32 mouse cellular contexts compared by ENCODE assay signal in genomic region chr2:69393947-69394346, GRCm38 (mm10). TPM values are rescaled to one million over a fixed set of nuclear protein-coding genes. Genes with fewer than 3 reads are reported as not detected.
DNase-seq lines count a peak whose midpoint lies in the region; ATAC-seq and TF ChIP-seq lines count a peak whose summit lies in the region.
"Had no signal": no experiment of that assay in that cellular context is flagged by ENCODE, and none has a peak within 500 bp of the region (broad histone marks: within the 10 kb centered on the region; RNA-seq: fewer than 3 reads in every experiment).

No protein-coding gene starts in this region.

- ATAC-seq in monocyte, adult 5-6 weeks (replicated peaks; ENCODE audit: insufficient number of reproducible peaks, low FRiP score, low TSS enrichment, poor library complexity, severe bottlenecking) = 0 out of 2 replicates have a peak, but pooled peaks have one; percentile 56
- ATAC-seq in stomach, postnatal 0 days (ENCODE audit: low FRiP score, low TSS enrichment) = no peak
- ATAC-seq: forebrain, embryonic 13.5 days; forebrain, embryonic 16.5 days; hindbrain, embryonic 16.5 days; Patski had no signal

- H3K4me1 ChIP-seq in stomach, postnatal 0 days (replicated peaks; ENCODE audit: control insufficient read depth, insufficient read depth) = no peaks in the 10 kb centered on the region
- H3K4me1 ChIP-seq: forebrain, embryonic 10.5 days; forebrain, embryonic 13.5 days; hindbrain, embryonic 10.5 days; hindbrain, embryonic 13.5 days had no signal

- intact Hi-C loops in left cerebral cortex, postnatal 10 days (cut with DNase I) = no loop called here

- H3K4me3 ChIP-seq in macrophage (ENCODE audit: inconsistent target) = no peak overlapping the region
- no peak overlapping the region for H3K4me3 ChIP-seq in stomach, postnatal 0 days (ENCODE audit: low read depth, low read length)
- H3K4me3 ChIP-seq: forebrain, embryonic 10.5 days; forebrain, embryonic 13.5 days; hindbrain, embryonic 10.5 days; hindbrain, embryonic 13.5 days had no signal

- no peaks in the 10 kb centered on the region for H3K27me3 ChIP-seq in stomach, postnatal 0 days (ENCODE audit: control insufficient read depth, insufficient read depth, low read length)
- H3K27me3 ChIP-seq: forebrain, embryonic 13.5 days; hindbrain, embryonic 13.5 days; Patski had no signal

- 33% methylated on average over 2 of the region's 2 CpGs for WGBS in macrophage (ENCODE audit: missing documents)
- 87% methylated on average over 2 of the region's 2 CpGs for WGBS in stomach, postnatal 0 days

- peak overlapping the region; percentile 40 for H3K27ac ChIP-seq in macrophage
- no peak overlapping the region for H3K27ac ChIP-seq in stomach, postnatal 0 days (replicated peaks)
- H3K27ac ChIP-seq: forebrain, embryonic 10.5 days; forebrain, embryonic 13.5 days; hindbrain, embryonic 10.5 days; hindbrain, embryonic 13.5 days had no signal

- TF ChIP-seq EP300 in stomach, postnatal 0 days (optimal IDR thresholded peaks at IDR 0.05) = no peak

- peak; percentile 52 for DNase-seq in lung, postnatal 36 days
- DNase-seq in lung, postnatal 10 days = no peak
- DNase-seq in left cerebral cortex, postnatal 10 days (ENCODE audit: extremely low spot score in 1 of 2, low spot score in 2 of 2) = no peak
- no peak for DNase-seq in stomach, postnatal 0 days (ENCODE audit: low spot score)
- no peak for DNase-seq in thymus, postnatal 14 days
- DNase-seq: adrenal gland, postnatal 10 days; adrenal gland, postnatal 36 days; cerebellum, adult 11 months; cerebellum, adult 2 months; cerebellum, adult 9-11 months; cerebellum, postnatal 25 days; gastrocnemius, postnatal 10 days; gastrocnemius, postnatal 36 days; heart, adult 11 months had no signal

- H3K9me3 ChIP-seq in stomach, postnatal 0 days (ENCODE audit: control insufficient read depth, low read length) = no peaks in the 10 kb centered on the region
- H3K9me3 ChIP-seq: forebrain, embryonic 10.5 days; forebrain, embryonic 13.5 days; hindbrain, embryonic 10.5 days; hindbrain, embryonic 13.5 days had no signal

- TF ChIP-seq CTCF in stomach, postnatal 0 days (IDR thresholded peaks at IDR 0.05; ENCODE audit: low read depth) = no peak

- no peaks in the 10 kb centered on the region for H3K79me2 ChIP-seq in macrophage (ENCODE audit: inconsistent target)

- no peak overlapping the region for H3K4me2 ChIP-seq in stomach, postnatal 0 days (replicated peaks; ENCODE audit: low read depth)
- H3K4me2 ChIP-seq: forebrain, embryonic 13.5 days; heart, embryonic 11.5 days; hindbrain, embryonic 13.5 days had no signal

- no peaks in the 10 kb centered on the region for H3K36me3 ChIP-seq in macrophage (ENCODE audit: inconsistent target)
- no peaks in the 10 kb centered on the region for H3K36me3 ChIP-seq in stomach, postnatal 0 days (ENCODE audit: control insufficient read depth, insufficient read depth, low read length)
- H3K36me3 ChIP-seq: forebrain, embryonic 10.5 days; hindbrain, embryonic 10.5 days; hindbrain, embryonic 13.5 days had no signal

- no peak overlapping the region for H3K9ac ChIP-seq in stomach, postnatal 0 days (ENCODE audit: low read length)
- H3K9ac ChIP-seq: forebrain, embryonic 13.5 days; hindbrain, embryonic 13.5 days had no signal

RNA-seq across cellular contexts. Expression of gene Dhrs9, which starts 13.7 kb away (rescaled TPM):
- total RNA-seq in macrophage (2018; cell fraction: chromatin; rRNA removed) = 10 to 100 TPM in 1 of 26 experiments, 1 to 10 TPM in 20, under 1 TPM in 5; 0.31 to 11.1 (median 2.3) TPM
- total RNA-seq in macrophage (2018; cell fraction: cytosol; rRNA removed) = 10 to 100 TPM in 1 of 26 experiments, 1 to 10 TPM in 24, under 1 TPM in 1; 0.77 to 10.6 (median 4.9) TPM
- 1 to 10 TPM in 24 of 26 experiments, under 1 TPM in 2; 0.85 to 8.5 (median 3.4) TPM for total RNA-seq in macrophage (2018; cell fraction: nucleus; rRNA removed)
- 2.0 to 8.4 TPM (median 3.7 TPM) in 3 replicates for polyA plus RNA-seq in macrophage (2018)
- total RNA-seq in monocyte, adult 5-6 weeks (2017) = 0.21 TPM in 1 of 3 replicates, not detected in the others
- not detected for total RNA-seq in left cerebral cortex, postnatal 10 days (2021)
- polyA plus RNA-seq in stomach, postnatal 0 days (2015; fragmentation: Nextera tagmentation; extraction: Ambion mirVana) = 5.1 and 5.8 TPM in 2 replicates
- total RNA-seq: gastrocnemius, postnatal 36 days had no signal
- polyA plus RNA-seq: cerebellum, adult 2 months; cortical plate, adult 2 months; embryonic facial prominence, embryonic 11.5 days; embryonic facial prominence, embryonic 14.5 days; forebrain, embryonic 10.5 days; forebrain, embryonic 13.5 days; forebrain, embryonic 16.5 days; heart, embryonic 11.5 days; heart, embryonic 14.5 days; hindbrain, embryonic 10.5 days; hindbrain, embryonic 13.5 days had no signal

RNA-seq across cellular contexts. Expression of gene Abcb11, which starts 51.5 kb away (rescaled TPM):
- total RNA-seq in macrophage (2018; cell fraction: chromatin; rRNA removed) = under 1 TPM in 1 of 26 experiments, not detected in 25; 0.16 TPM
- total RNA-seq in macrophage (2018; cell fraction: cytosol; rRNA removed) = not detected
- total RNA-seq in macrophage (2018; cell fraction: nucleus; rRNA removed) = under 1 TPM in 1 of 26 experiments, not detected in 25; 0.46 TPM
- not detected in 3 replicates for polyA plus RNA-seq in macrophage (2018)
- total RNA-seq in monocyte, adult 5-6 weeks (2017) = not detected in 3 replicates
- under 1 TPM in 1 of 2 experiments, not detected in 1; 0.24 TPM for total RNA-seq in left cerebral cortex, postnatal 10 days (2021)
- 0.96 and 1.4 TPM in 2 replicates for polyA plus RNA-seq in stomach, postnatal 0 days (2015; fragmentation: Nextera tagmentation; extraction: Ambion mirVana)
- total RNA-seq: adrenal gland, adult 18-20 months; gastrocnemius, postnatal 36 days; heart, adult 8-10 months; heart, postnatal 25 days had no signal
- polyA plus RNA-seq: cerebellum, adult 2 months; cortical plate, adult 2 months; embryonic facial prominence, embryonic 11.5 days; embryonic facial prominence, embryonic 14.5 days; forebrain, embryonic 10.5 days; forebrain, embryonic 13.5 days; heart, embryonic 11.5 days; heart, embryonic 14.5 days; heart, postnatal 0 days; hindbrain, embryonic 13.5 days had no signal
